Mouse (Mus musculus): ENCODE data around the gene Mall.
A peak's percentile ranks its signal among the peaks of the same experiment; 100 is the strongest.

GRCm38 (mm10) chr2:127667843-127668506 lies 61.8 kb downstream of the Mall start:
- TF ChIP-seq CTCF (IDR thresholded peaks at IDR 0.05; ENCODE audit: low read depth, low read length) (peak; percentile 22; the same call in 1 of the 2 replicates), POLR2A (IDR thresholded peaks at IDR 0.05; ENCODE audit: borderline replicate concordance, low read depth, low read length) (no peak)

Measured in bone marrow macrophage, adult 2 months (primary cell).